Mouse (Mus musculus): Measurements from ENCODE around the gene Crnn. TPM values are rescaled to one million over a fixed set of nuclear protein-coding genes. Genes with fewer than 3 reads are reported as not detected.

Crnn gene
- polyA plus RNA-seq, 1 experiment from 2014 or later, result not detected

Other genes with a start within 250 kb of the Crnn start
- not detected in 2 replicates for gene Lce3a, start 218.6 kb upstream of the Crnn start, polyA plus RNA-seq (2015; fragmentation: Nextera tagmentation; extraction: Ambion mirVana)
- gene Lce3b, start 211.8 kb upstream of the Crnn start, polyA plus RNA-seq (2015; fragmentation: Nextera tagmentation; extraction: Ambion mirVana), result not detected in 2 replicates
- gene Lce3c, start 200.3 kb upstream of the Crnn start, polyA plus RNA-seq (2015; fragmentation: Nextera tagmentation; extraction: Ambion mirVana), result not detected in 2 replicates
- gene Lce3d, start 187.4 kb upstream of the Crnn start, polyA plus RNA-seq (2015; fragmentation: Nextera tagmentation; extraction: Ambion mirVana), result not detected in 2 replicates
- gene Lce3e, start 177.7 kb upstream of the Crnn start, polyA plus RNA-seq (2015; fragmentation: Nextera tagmentation; extraction: Ambion mirVana), result not detected in 2 replicates
- gene Lce3f, start 152.6 kb upstream of the Crnn start, polyA plus RNA-seq (2015; fragmentation: Nextera tagmentation; extraction: Ambion mirVana), result not detected in 2 replicates
- gene Crct1, start 129.1 kb upstream of the Crnn start, polyA plus RNA-seq (2015; fragmentation: Nextera tagmentation; extraction: Ambion mirVana), result 0.88 and 0.97 TPM in 2 replicates
- not detected in 2 replicates for gene Lce1m, start 125.7 kb upstream of the Crnn start, polyA plus RNA-seq (2015; fragmentation: Nextera tagmentation; extraction: Ambion mirVana)
- not detected in 2 replicates for gene Gm4858, start 76.0 kb upstream of the Crnn start, polyA plus RNA-seq (2015; fragmentation: Nextera tagmentation; extraction: Ambion mirVana)
- not detected in 2 replicates for gene Flg2, start 52.5 kb downstream of the Crnn start, polyA plus RNA-seq (2015; fragmentation: Nextera tagmentation; extraction: Ambion mirVana)
- gene Flg, start 128.7 kb downstream of the Crnn start, polyA plus RNA-seq (2015; fragmentation: Nextera tagmentation; extraction: Ambion mirVana), result not detected in 2 replicates
- gene Hrnr, start 175.0 kb downstream of the Crnn start, polyA plus RNA-seq (2015; fragmentation: Nextera tagmentation; extraction: Ambion mirVana), result 0.01 and 0.06 TPM in 2 replicates
- gene Rptn, start 248.9 kb downstream of the Crnn start, polyA plus RNA-seq (2015; fragmentation: Nextera tagmentation; extraction: Ambion mirVana), result not detected in 2 replicates